Mouse (Mus musculus) macrophage (primary cell): ENCODE measurements around the gene Piezo1. TPM values are rescaled to one million over a fixed set of nuclear protein-coding genes. Genes with fewer than 3 reads are reported as not detected.

ENCODE experiments used
- H3K27ac ChIP-seq: fragments of 350-480 bp; formaldehyde crosslinking; 2 replicates; pipeline ENCODE4 v1.9.0; 2021
- H3K36me3 ChIP-seq: fragments of 350-480 bp; formaldehyde crosslinking; 2 replicates; pipeline ENCODE4 v1.9.0; 2021; ENCODE audit errors: inconsistent target
- H3K4me3 ChIP-seq: fragments of 350-480 bp; formaldehyde crosslinking; 2 replicates; pipeline ENCODE4 v1.9.0; 2021; ENCODE audit errors: inconsistent target
- H3K79me2 ChIP-seq: fragments of 350-480 bp; formaldehyde crosslinking; 2 replicates; pipeline ENCODE4 v1.9.0; 2021; ENCODE audit errors: inconsistent target
- WGBS: methylation state at CpG from one replicate; pipeline ENCODE4 v1.1.7; 2026; ENCODE audit warnings: inconsistent platforms; ENCODE audit not compliant: missing documents; 5-methylcytosine and 5-hydroxymethylcytosine counted together
- polyA plus RNA-seq: library from polyadenylated mRNA; stranded (reverse); fragments of 250-400 nt; gene quantifications from 3 replicates; pipeline ENCODE4 v1.2.4, GENCODE M21; 2018; ENCODE audit warnings: inconsistent platforms

Piezo1 gene
- polyA plus RNA-seq, 1 experiment from 2014 or later: 43.2 TPM

DNA sequence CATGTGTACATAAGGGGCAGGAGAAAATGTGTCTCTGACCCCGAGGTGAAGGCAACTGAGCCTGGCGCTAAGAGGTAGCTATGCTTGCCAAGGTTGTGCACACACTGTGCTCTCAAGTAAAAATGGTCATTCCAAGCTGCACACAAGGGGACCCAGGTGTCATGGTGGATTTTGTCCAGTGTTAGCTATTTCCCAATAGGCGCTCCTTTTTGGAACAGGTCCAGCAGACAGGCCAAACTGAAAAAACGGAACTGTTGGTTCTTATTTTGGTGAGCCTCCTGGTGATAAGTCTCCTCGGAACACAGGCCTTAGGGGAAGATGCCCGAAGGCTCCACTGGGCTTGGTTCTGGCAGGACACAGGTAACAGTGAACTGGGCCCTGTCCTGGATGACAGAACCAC is 96.7 kb downstream of the Piezo1 start:
- Histone ChIP-seq H3K79me2 (no peaks in the 10 kb centered on the region), H3K4me3 (no peak overlapping the region), H3K36me3 (no peaks in the 10 kb centered on the region), H3K27ac (no peak overlapping the region)
- WGBS: 56% methylated on average over 6 of the region's 6 CpGs

DNA sequence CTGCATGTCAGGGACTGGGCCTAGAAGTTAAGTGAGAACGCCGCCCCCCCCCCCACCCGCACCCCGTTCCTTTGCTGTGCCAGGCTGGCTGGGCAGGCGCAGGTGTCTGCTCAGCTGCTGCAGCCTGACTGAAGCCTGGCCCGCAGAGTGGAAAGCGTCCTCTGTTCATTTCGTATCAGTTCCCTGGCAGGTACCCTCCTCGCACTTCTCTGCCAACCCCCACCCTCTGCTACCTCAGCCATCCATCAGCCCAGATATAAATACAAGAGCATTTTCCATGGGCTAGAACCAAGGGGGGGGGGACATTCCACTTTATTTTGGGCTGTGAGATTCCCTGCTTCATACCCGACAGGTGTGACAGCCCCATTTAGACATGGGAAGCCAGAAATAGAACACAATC is 99.0 kb downstream of the Piezo1 start:
- Histone ChIP-seq H3K4me3 (no peak overlapping the region), H3K27ac (no peak overlapping the region), H3K36me3 (no peaks in the 10 kb centered on the region), H3K79me2 (no peaks in the 10 kb centered on the region)
- WGBS: 91% methylated on average over 8 of the region's 10 CpGs

DNA sequence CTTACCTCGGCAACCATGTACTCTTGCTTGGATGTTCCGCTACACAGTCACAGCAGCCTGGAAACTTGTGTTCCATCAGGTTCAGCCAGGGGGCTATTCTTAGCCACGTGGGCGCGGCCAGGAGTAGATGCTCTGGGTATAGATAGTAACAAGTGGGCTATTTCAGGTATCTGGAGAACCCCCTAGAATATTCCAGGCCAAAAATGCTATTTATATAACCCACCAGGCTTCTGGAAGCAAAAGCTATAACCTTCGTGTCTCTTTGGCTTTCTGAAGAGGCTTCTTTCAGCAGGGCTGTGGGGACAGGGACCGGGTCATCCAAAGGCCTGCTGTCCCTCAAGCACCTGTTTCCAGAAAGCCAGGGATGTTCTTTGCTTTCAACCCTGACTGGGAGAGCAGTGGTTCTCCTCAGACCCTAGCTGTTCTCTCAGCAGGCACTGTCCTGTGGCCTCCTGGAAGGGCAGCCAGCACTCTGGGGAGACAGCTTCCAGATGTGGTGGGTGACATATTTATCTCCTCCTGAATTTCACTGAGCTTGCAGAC is 99.9 kb downstream of the Piezo1 start:
- Histone ChIP-seq H3K27ac (no peak overlapping the region), H3K79me2 (no peaks in the 10 kb centered on the region), H3K36me3 (no peaks in the 10 kb centered on the region), H3K4me3 (no peak overlapping the region)
- 90% methylated on average over 7 of the region's 7 CpGs for WGBS

DNA sequence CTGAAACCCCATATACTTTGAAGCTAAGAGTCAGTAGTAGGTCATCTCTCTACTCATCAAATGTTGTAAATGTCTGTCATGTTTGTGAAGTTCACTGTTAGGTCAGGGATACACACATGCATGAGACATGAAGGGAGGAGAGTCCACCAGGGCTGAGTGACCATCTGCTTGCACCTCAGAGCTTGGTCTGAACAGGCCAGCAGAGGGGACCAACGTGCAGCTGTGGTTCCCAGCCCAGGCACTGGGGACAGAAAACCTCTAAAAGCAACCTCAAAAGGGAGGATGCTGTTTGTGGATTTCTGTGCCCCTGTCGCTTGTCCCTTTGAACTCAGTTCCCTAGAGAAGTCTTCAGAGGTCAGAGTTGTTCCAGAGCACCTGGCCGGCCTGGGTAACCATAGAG is 105.9 kb downstream of the Piezo1 start:
- no peak overlapping the region for H3K4me3 ChIP-seq

DNA sequence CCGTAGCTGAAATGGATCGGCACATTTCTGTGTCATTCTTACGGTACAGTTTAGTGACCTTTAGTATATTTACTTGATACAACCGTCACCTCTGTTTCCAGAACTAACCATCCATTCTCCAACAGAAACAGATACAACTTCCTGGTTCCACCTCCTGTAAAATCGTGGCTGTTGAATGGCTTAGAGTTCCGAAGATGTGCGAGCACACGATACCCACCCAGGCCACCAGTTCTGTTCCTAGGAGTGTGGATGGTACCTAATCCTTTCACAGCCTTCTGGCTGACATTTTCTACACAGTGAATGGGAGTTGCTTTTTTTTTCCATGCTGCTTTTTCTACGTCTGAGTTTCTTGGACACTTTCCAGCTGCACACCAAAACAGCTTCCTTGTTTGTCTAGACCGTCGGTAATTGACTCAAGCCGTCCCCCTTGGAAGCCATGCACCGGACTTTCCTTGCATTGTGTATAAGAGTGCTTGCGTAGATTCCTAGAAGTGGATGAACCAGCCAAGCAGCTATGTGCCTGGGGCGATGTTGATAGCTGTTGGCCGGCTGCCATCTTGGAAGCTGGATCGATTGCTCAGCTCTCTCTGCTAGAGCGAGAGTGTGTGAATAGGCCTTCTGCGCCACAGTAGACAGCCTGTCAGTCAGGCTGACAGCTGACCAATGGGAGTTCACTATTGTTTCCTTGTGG is 106.9 kb downstream of the Piezo1 start:
- Histone ChIP-seq H3K27ac (peak overlapping the region; percentile 91), H3K4me3 (peak overlapping the region; percentile 99), H3K79me2 (peaks cover 37% of the 10 kb centered on the region; the same call in 1 of the 2 replicates), H3K36me3 (no peaks in the 10 kb centered on the region)
- under 1% methylated on average over 18 of the region's 19 CpGs for WGBS

More for the DNA sequence above, 105.9 kb downstream of the Piezo1 start:
- Histone ChIP-seq H3K27ac (no peak overlapping the region; the same call in 1 of the 2 replicates), H3K79me2 (peaks cover 27% of the 10 kb centered on the region; the same call in 1 of the 2 replicates), H3K36me3 (no peaks in the 10 kb centered on the region)
- WGBS: 73% methylated on average over 2 of the region's 3 CpGs

DNA sequence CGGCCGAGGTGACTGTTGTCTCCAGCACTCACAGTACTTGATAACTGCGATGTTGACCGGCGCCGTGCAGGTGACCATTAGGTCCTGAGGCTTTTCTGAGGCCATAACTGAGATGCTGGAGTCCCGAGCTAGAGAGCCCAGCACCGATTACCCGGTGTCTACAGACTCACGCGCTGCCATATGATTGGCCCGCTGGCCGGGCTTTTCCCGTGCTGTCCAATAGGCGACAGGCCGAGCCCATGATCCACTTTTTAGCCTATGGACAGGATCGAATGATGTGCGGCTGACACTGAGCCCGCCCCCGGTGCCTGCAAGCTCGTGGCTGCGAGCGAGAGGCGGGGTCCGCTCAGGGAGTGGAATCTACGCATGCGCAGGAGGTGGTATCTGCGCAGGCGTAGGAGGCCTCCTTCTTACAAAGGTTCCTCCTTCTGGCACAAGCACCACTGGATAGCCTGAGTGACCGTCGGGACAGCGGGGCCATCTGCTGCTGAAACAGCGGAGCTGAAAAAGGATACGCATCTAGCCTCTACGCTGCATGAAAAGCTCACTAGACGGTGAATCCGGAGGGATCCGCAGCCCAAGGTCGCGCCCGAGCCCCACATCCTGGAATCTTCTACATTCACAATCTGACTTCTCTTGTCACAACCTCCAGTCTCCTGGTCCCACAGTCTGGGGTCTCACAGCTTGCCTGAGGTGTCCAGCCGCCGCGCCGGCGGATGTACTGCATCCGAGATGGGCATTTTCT is 107.7 kb downstream of the Piezo1 start, which contains the start of gene Mvd:
Gene Mvd, minus strand, starts transcription at position 161 of the 745 bp plus-strand sequence.
- peak within 1 kb of the TSS; percentile 99 for H3K4me3 ChIP-seq
- peaks cover 37% of the 10 kb centered on the region; the same call in 1 of the 2 replicates for H3K79me2 ChIP-seq
- H3K27ac ChIP-seq: peak within 1 kb of the TSS; percentile 94
- H3K36me3 ChIP-seq: no peaks in the 10 kb centered on the region
- under 1% methylated on average over 47 of the region's 47 CpGs for WGBS

DNA sequence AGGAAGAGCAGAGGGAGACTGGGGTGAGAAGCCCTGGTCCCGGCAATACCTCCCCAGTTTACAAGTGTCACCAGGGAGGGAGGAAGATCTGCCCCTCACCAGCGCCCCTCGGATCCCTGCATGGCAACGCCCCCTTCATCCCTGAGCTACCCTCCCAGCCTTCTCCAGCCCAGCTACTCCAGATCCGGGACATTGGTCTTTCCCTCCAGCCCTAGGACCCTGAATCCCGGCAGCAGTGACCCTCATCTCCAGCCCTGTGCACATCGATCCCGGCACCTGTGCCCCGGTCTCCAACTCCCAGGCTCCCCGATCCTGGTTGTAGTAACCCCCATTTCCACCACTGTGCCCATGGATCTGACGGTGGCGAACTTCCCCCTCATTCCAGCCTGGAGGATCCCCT is 108.3 kb downstream of the Piezo1 start:
- no peaks in the 10 kb centered on the region for H3K36me3 ChIP-seq
- H3K4me3 ChIP-seq: peak overlapping the region; percentile 99
- WGBS: 2% methylated on average over 12 of the region's 12 CpGs
- peak overlapping the region; percentile 94 for H3K27ac ChIP-seq
- peaks cover 37% of the 10 kb centered on the region; the same call in 1 of the 2 replicates for H3K79me2 ChIP-seq

DNA sequence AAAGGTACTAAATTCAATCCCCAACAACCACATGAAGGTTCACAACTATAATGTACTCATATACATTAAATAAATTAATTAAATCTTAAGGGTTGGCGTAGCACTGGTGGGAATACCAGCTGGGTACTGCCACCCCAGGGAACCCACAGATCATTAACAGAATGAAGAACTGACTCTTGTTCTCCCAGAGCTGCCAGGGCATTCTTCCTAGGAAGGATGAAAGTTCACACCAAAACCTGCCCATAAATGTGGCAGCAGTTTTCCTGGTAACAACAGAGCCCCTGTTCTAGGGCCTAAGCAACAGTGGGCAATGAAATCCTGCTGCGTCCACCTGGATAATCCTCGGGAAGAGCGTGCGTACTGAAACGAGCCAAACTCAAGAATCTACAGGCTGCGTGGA is 108.8 kb downstream of the Piezo1 start:
- no peaks in the 10 kb centered on the region for H3K36me3 ChIP-seq
- H3K27ac ChIP-seq: peak overlapping the region; percentile 94
- 58% methylated on average over 7 of the region's 7 CpGs for WGBS
- H3K4me3 ChIP-seq: peak overlapping the region; percentile 99
- peaks cover 37% of the 10 kb centered on the region; the same call in 1 of the 2 replicates for H3K79me2 ChIP-seq

DNA sequence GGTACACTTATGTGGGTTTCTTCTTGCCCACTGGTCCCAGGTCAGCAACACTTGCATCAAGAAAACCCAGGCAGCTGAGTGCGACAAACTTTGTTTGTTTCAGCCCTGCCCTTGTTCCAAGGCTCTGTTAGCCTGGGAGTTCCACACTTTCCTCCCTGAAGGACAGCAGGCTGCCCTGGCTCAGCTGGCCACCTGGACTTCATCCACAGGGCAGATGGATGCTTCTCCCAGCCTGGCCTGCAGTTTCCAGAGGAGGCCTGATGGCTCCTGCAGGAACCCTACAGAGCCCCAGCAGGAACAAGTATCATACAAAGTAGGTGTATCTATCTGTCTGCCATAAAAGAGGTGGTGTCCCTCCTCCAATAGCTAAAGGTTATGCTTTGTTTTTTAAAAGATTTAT is 109.8 kb downstream of the Piezo1 start:
- no peaks in the 10 kb centered on the region for H3K36me3 ChIP-seq
- H3K79me2 ChIP-seq: peaks cover 37% of the 10 kb centered on the region; the same call in 1 of the 2 replicates
- H3K27ac ChIP-seq: no peak overlapping the region
- H3K4me3 ChIP-seq: no peak overlapping the region
- 100% methylated on average over 1 of the region's 1 CpGs for WGBS

DNA sequence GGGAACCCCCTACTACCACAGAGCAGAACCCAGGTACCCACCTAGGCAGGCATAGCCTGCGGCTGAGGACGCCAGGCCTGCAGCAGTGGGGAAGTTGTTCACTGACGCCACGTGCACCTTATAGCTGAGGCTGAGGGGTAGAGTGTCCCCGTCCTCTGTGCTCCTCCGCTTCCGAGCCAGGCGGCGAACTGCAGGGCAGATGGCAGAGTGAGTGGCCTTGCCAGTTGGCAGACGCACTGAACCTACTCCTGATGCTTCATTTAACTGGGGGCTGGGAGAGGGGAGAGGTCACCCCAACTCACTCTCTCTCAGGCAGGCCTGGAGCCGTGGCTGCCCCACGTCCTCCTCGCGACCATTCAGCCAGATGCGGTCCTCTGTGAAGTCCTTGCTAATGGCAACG is 111.8 kb downstream of the Piezo1 start:
- 95% methylated on average over 16 of the region's 16 CpGs for WGBS
- Histone ChIP-seq H3K79me2 (peaks cover 37% of the 10 kb centered on the region; the same call in 1 of the 2 replicates), H3K27ac (no peak overlapping the region), H3K36me3 (no peaks in the 10 kb centered on the region), H3K4me3 (no peak overlapping the region)

DNA sequence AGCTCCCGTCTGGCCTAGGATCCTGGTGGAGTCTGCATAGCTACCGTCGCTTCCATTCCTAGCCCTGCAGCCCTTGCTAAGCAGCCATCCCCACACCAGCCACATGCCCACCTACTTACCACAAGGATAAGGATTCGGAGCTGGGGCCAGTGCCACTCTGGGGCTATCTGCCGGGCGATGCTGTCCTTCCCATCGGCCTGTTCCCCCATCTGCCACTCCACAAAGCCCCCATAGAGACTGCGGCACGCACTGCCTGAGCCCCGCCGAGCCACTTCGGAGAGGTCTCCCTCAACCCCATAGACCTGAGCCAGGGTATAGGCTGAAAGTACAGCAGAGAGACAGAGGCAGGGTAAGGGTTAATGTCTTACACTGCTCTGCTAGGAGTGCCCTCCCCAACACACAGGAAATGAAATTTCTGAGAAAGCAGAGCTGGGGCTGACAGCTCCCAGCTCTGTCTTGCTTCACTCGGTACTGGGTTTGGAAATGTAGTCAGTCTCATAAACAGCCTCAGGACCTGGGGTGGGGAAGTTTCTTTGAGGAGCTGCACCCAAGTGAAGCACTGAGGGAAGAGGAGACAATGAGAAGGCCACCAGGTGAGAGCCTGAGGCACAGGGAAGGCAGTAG is 113.3 kb downstream of the Piezo1 start:
- Histone ChIP-seq H3K4me3 (no peak overlapping the region), H3K27ac (peak overlapping the region; percentile 46), H3K36me3 (no peaks in the 10 kb centered on the region), H3K79me2 (peaks cover 45% of the 10 kb centered on the region; the same call in 1 of the 2 replicates)
- WGBS: 76% methylated on average over 13 of the region's 13 CpGs

DNA sequence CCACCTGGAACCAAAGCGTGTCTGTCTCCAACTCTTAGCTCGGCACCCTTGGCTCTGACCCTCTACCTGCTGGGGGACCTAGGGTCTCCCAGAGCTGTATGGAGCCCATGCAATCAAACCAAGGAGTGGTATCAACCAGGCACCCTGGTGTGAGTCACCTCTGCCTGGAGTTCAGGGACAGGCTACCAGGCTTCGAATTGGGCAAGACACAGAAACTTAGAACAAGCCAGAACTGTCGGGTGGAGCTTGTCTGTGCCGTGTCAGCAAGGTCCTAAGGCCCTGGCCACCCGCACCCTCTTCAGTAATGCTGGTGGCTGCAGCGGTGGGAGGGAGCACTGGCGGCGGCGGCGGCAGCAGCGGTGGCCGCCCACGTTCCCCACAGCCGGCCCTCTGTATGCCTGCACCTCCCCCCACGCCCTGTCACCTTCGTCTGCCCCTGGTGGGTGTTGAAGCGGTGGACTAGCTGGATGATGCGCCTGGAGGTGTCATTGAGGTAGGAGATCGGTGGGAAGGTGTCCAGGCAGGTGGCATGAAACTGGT is 114.5 kb downstream of the Piezo1 start:
- WGBS: 67% methylated on average over 19 of the region's 20 CpGs
- no peak overlapping the region for H3K27ac ChIP-seq
- peaks cover 43% of the 10 kb centered on the region for H3K79me2 ChIP-seq
- H3K4me3 ChIP-seq: no peak overlapping the region
- no peaks in the 10 kb centered on the region for H3K36me3 ChIP-seq

DNA sequence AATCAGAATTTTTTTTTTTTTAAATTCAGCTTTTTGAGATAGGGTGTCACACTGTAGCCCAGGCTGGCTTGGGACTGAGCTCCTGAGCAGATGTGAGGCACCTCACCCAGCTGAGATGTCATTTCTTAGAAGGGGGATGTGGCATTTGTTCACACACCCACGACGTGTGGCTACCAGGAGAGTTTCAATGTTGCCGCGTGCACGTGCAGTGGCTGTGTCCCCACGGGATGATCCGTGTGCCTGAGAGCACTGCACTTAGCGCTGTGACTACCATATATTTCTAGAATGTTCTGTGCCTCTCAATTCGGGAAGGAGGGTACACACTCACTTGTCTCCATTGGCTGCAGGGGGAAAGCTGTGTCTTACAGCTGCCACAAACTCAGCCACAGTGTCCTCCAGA is 115.0 kb downstream of the Piezo1 start:
- 88% methylated on average over 9 of the region's 9 CpGs for WGBS
- Histone ChIP-seq H3K79me2 (peaks cover 43% of the 10 kb centered on the region), H3K4me3 (no peak overlapping the region), H3K27ac (no peak overlapping the region), H3K36me3 (no peaks in the 10 kb centered on the region)

DNA sequence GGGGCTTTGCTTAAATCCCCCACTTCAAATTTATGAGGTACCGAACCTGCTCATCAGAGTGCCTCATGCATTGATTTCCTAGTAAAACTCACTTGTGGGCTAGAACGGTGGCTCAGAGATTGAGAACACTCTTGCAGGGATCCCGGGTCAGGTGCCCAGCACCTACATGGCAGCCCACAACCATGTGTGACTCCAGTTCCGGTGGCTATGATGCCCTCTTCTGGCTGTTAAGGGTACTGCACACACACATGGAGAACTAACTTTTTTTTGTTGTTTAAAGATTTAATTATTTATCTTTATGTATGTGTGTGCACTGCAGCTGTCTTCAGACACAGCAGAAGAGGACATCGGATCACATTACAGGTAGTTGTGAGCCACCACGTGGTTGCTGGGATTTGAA is 115.8 kb downstream of the Piezo1 start:
- WGBS: 95% methylated on average over 6 of the region's 6 CpGs
- Histone ChIP-seq H3K36me3 (no peaks in the 10 kb centered on the region), H3K27ac (no peak overlapping the region), H3K79me2 (peaks cover 43% of the 10 kb centered on the region), H3K4me3 (no peak overlapping the region)
